Mouse (Mus musculus) stomach, embryonic 14.5 days (tissue): ENCODE results near the gene Atp8a1. TPM values are rescaled to one million over a fixed set of nuclear protein-coding genes. Genes with fewer than 3 reads are reported as not detected.

Experiments used
- ATAC-seq: fragments of 200-750 bp; cut with Nextera tagmentation; 2 replicates; pipeline ENCODE4 v1.8.0; 2017; ENCODE audit warnings: low read depth, moderate TSS enrichment; ENCODE audit not compliant: insufficient number of reproducible peaks, insufficient read depth, low FRiP score
- H3K27ac ChIP-seq: fragments of 300-500 bp; sonication (generic); 2 replicates; pipeline ENCODE4 v1.5.1; 2014; ENCODE audit warnings: mild to moderate bottlenecking, low read length, moderate library complexity, mixed read lengths
- H3K27me3 ChIP-seq: fragments of 300-500 bp; sonication (generic); 2 replicates; pipeline ENCODE4 v1.6.1; 2014; ENCODE audit warnings: low read length, control low read depth, mixed read lengths; ENCODE audit not compliant: control insufficient read depth, insufficient read depth
- H3K36me3 ChIP-seq: fragments of 300-500 bp; sonication (generic); 2 replicates; pipeline ENCODE4 v1.6.1; 2014; ENCODE audit warnings: mild to moderate bottlenecking, control low read depth, low read length, moderate library complexity, mixed read lengths; ENCODE audit not compliant: control insufficient read depth, insufficient read depth
- H3K4me1 ChIP-seq: fragments of 300-500 bp; sonication (generic); 2 replicates; pipeline ENCODE4 v1.6.1; 2014; ENCODE audit warnings: low read length, control low read depth, mixed read lengths; ENCODE audit not compliant: control insufficient read depth, insufficient read depth
- H3K4me2 ChIP-seq: fragments of 300-500 bp; sonication (generic); replicated peaks from 2 replicates; pipeline ENCODE4 v1.6.1; 2014; ENCODE audit warnings: low read depth, low read length, control low read depth
- H3K4me3 ChIP-seq: fragments of 300-500 bp; sonication (generic); 2 replicates; pipeline ENCODE4 v1.5.1; 2014; ENCODE audit warnings: low read depth, low read length, control low read depth
- H3K9ac ChIP-seq: fragments of 300-500 bp; sonication (generic); replicated peaks from 2 replicates; pipeline ENCODE4 v1.6.1; 2014; ENCODE audit warnings: low read depth, mild to moderate bottlenecking, control low read depth, low read length, moderate library complexity, mixed read lengths
- H3K9me3 ChIP-seq: fragments of 300-500 bp; sonication (generic); 2 replicates; pipeline ENCODE4 v1.6.1; 2016; ENCODE audit warnings: low read depth, low read length, control low read depth; ENCODE audit not compliant: control insufficient read depth
- WGBS: fragments of 180-500 bp; shearing (Covaris S2); extraction: QIAGEN DNeasy Blood & Tissue Kit; methylation state at CpG from one replicate; pipeline ENCODE4 v1.1.7; 2014; 5-methylcytosine and 5-hydroxymethylcytosine counted together
- polyA plus RNA-seq: library from polyadenylated mRNA; unstranded; fragments of >200 nt; fragmentation: Nextera tagmentation; extraction: Ambion mirVana; gene quantifications from 2 replicates; pipeline ENCODE4 v1.2.1, GENCODE M21; 2014

Gene Atp8a1
- 8.6 and 10.7 TPM in 2 replicates for polyA plus RNA-seq

DNA sequence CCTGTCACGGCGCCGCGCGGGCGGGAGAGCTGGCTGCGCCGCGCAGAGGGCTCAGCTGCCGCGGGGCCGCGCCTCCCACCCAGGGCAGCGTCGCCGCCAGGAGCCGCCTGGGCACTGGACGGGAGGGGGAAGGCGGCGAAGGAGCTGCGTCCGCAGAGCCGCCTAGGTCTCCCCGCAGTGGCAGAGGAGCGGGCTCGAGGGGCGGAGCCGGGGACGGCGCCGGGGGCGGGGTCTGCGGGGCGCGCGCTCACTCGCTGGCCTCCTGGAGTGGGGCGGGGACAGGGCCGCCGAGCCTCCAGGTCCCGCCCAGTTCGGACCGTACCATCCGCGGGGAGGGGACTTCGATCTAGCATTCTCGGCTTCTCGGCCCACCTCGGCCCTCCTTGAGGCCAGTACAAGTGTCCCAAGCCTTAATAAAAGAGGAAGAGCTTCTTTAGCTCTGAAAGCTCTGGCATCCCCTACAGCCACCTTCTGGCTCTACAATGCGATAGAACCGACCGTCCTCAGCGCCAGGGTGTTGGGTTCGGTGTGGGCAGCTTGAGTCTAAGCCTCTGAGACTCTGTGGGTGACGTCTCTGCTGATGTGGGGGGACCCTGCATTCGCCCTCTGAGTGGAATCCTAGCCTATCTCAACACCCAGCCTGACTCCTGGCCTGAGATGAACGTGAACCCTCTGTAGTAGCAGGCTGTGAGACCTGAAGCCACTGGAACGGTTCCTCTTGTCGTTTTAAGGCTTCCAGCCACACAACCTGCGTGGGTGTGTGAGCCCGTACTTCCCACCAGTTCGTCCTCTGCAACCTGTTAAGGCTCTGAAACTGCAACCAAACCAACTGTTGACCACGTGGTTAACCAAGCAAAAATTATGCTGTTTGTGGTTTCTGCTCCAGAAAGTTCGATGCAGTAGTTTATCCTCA is at the start of gene Atp8a1:
TSS of gene Atp8a1 (minus strand) at position 182 of the 913 bp plus-strand sequence.
- H3K36me3 ChIP-seq: no peaks in the 10 kb centered on the region

GRCm38 (mm10) chr5:67884422-67885210 is 37.4 kb upstream of the Atp8a1 start:
- WGBS: 75% methylated on average over 9 of the region's 9 CpGs
- no peak for ATAC-seq

More for the DNA sequence above, at the start of gene Atp8a1:
- WGBS: under 1% methylated on average over 60 of the region's 64 CpGs
- ATAC-seq: peak; percentile 97
- Histone ChIP-seq H3K4me1 (peaks cover 9% of the 10 kb centered on the region; the same call in 1 of the 2 replicates), H3K27me3 (no peaks in the 10 kb centered on the region), H3K27ac (peak within 1 kb of the TSS; percentile 71), H3K4me3 (peak within 1 kb of the TSS; percentile 79), H3K9me3 (no peaks in the 10 kb centered on the region), H3K9ac (peak within 1 kb of the TSS; percentile 45), H3K4me2 (peak within 1 kb of the TSS; percentile 88)

DNA sequence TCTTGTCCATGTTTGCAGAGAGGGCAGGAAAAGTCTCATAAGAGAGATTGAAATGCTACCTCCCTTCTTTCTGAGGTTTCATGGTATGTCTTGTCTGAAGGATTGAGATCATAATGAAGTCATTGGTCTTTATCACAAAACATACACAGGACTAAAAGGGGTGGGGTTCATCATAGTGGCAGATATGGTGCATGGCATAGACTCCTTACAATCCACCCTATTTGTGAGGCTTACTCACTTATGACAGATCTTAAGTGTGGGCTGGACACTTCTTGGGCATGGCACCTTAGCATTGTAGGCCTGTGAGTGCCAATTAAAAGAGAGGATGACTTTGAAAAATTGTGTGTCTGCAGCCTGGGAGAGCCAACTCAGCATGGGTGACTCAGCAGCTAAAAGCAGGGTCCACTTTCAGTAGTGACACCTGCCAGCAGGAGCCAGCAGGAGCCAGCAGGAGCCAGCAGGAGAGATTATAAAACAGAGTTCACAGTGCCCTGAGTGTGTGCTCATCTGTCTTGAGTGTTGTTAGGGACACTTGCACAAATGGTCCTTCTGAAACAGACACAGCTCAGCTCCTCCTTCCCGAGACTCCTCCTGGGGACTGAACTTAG is 36.4 kb upstream of the Atp8a1 start:
- Histone ChIP-seq H3K4me3 (no peak overlapping the region), H3K9ac (no peak overlapping the region), H3K4me2 (no peak overlapping the region), H3K4me1 (no peaks in the 10 kb centered on the region), H3K36me3 (no peaks in the 10 kb centered on the region), H3K27me3 (no peaks in the 10 kb centered on the region), H3K9me3 (no peaks in the 10 kb centered on the region), H3K27ac (no peak overlapping the region)
- no peak for ATAC-seq
- 64% methylated on average over 1 of the region's 1 CpGs for WGBS

More at GRCm38 (mm10) chr5:67884422-67885210, 37.4 kb upstream of the Atp8a1 start:
- Histone ChIP-seq H3K4me1 (no peaks in the 10 kb centered on the region), H3K4me2 (no peak overlapping the region), H3K36me3 (no peaks in the 10 kb centered on the region), H3K9ac (no peak overlapping the region), H3K27me3 (no peaks in the 10 kb centered on the region), H3K9me3 (no peaks in the 10 kb centered on the region), H3K4me3 (no peak overlapping the region), H3K27ac (no peak overlapping the region)

DNA sequence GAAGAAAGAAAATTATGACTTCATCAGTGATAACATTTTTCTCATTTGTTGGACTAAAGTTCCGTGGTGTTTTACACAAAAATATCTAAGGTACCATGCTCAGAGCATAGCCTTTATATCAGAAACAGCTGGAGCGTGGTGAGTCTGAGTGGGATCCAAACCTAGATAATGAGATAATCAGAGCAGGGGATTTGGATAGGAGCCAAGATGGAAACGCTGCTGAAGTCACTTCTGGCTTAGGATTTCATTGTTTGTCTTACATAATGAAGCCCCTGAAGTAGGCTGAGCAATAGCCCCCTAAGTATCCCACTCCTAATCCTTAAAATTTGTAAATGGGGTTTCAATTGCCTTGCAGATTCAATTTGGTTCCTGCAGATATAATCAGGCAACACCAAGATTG is 24.2 kb upstream of the Atp8a1 start:
- Histone ChIP-seq H3K9ac (no peak overlapping the region), H3K4me1 (no peaks in the 10 kb centered on the region), H3K36me3 (no peaks in the 10 kb centered on the region), H3K27me3 (no peaks in the 10 kb centered on the region), H3K27ac (no peak overlapping the region), H3K9me3 (0 out of 2 replicates have a peak, but pooled peaks cover 4% of the 10 kb centered on the region), H3K4me2 (no peak overlapping the region), H3K4me3 (no peak overlapping the region)
- ATAC-seq: no peak
- 50% methylated on average over 3 of the region's 3 CpGs for WGBS

GRCm38 (mm10) chr5:67866221-67866620 is 19.0 kb upstream of the Atp8a1 start:
- Histone ChIP-seq H3K9ac (no peak overlapping the region), H3K4me1 (no peaks in the 10 kb centered on the region), H3K4me3 (no peak overlapping the region), H3K4me2 (no peak overlapping the region), H3K9me3 (0 out of 2 replicates have a peak, but pooled peaks cover 4% of the 10 kb centered on the region), H3K27ac (no peak overlapping the region), H3K27me3 (no peaks in the 10 kb centered on the region), H3K36me3 (no peaks in the 10 kb centered on the region)
- 75% methylated on average over 9 of the region's 9 CpGs for WGBS
- ATAC-seq: no peak

- Histone ChIP-seq H3K4me3 (no peak overlapping the region), H3K4me2 (no peak overlapping the region), H3K9me3 (0 out of 2 replicates have a peak, but pooled peaks cover 4% of the 10 kb centered on the region), H3K9ac (no peak overlapping the region), H3K4me1 (no peaks in the 10 kb centered on the region), H3K27me3 (no peaks in the 10 kb centered on the region), H3K27ac (no peak overlapping the region), H3K36me3 (no peaks in the 10 kb centered on the region)
- no peak for ATAC-seq
- WGBS: 61% methylated on average over 5 of the region's 5 CpGs
Observed at GRCm38 (mm10) chr5:67865670-67866069, 18.4 kb upstream of the Atp8a1 start.

DNA sequence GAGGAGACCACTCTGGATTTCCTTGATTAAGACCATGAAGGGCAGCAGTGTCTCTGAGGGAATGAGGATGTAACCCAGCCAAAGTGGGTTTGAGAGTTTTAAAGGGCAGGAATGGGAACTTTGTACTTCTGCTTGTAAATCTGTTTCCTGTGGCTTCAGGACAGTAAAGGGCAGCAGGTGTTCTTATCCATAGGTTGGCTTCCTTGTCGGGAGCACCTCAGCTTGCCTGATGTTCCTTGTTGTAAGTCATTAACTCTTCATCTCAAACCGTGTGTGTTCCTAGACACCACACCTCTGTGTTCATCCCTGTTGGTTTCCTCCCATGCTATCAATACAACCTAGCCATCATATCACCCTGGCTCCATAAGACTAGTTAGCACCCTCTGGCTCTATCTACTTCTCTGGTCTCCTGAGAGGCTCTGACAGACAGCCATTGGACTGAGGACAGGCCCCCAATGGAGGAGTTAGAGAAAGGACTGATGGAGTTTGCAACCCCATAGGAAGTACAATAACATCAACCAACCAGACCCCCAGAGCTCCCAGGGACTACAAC is 17.4 kb upstream of the Atp8a1 start:
- no peak overlapping the region for H3K4me2 ChIP-seq
- no peaks in the 10 kb centered on the region for H3K36me3 ChIP-seq
- no peaks in the 10 kb centered on the region for H3K4me1 ChIP-seq
- H3K27ac ChIP-seq: no peak overlapping the region
- no peak overlapping the region for H3K4me3 ChIP-seq
- H3K9me3 ChIP-seq: 0 out of 2 replicates have a peak, but pooled peaks cover 4% of the 10 kb centered on the region
- 84% methylated on average over 2 of the region's 2 CpGs for WGBS
- no peak for ATAC-seq
- no peaks in the 10 kb centered on the region for H3K27me3 ChIP-seq
- H3K9ac ChIP-seq: no peak overlapping the region

- Histone ChIP-seq H3K36me3 (no peaks in the 10 kb centered on the region), H3K4me1 (no peaks in the 10 kb centered on the region), H3K4me2 (no peak overlapping the region), H3K4me3 (no peak overlapping the region), H3K27ac (no peak overlapping the region), H3K27me3 (no peaks in the 10 kb centered on the region), H3K9ac (no peak overlapping the region), H3K9me3 (no peaks in the 10 kb centered on the region)
- WGBS: 34% methylated on average over 10 of the region's 10 CpGs
- ATAC-seq: no peak
Observed at GRCm38 (mm10) chr5:67863950-67864391, 16.7 kb upstream of the Atp8a1 start.
